Mouse (Mus musculus) kidney, postnatal 0 days (tissue): ENCODE results near the gene Stk10. TPM values are rescaled to one million over a fixed set of nuclear protein-coding genes. Genes with fewer than 3 reads are reported as not detected.
"Not testable (repeated sequence)": the region's sequence is repeated elsewhere in the genome, so short reads cannot be mapped to it uniquely, and the experiment has no call there.

Source experiments
- ATAC-seq: fragments of 200-750 bp; cut with Nextera tagmentation; replicated peaks from 2 replicates; pipeline ENCODE4 v1.8.0; 2017; ENCODE audit warnings: low read depth, moderate number of reproducible peaks, moderate TSS enrichment, moderate library complexity; ENCODE audit not compliant: low FRiP score
- DNase-seq: peaks from one replicate; pipeline ENCODE4 v3.0.0-alpha.2; 2016; ENCODE audit warnings: low spot score
- H3K27ac ChIP-seq: fragments of 300-500 bp; sonication (generic); 2 replicates; pipeline ENCODE4 v1.5.1; 2014; ENCODE audit warnings: mild to moderate bottlenecking
- H3K27me3 ChIP-seq: fragments of 300-500 bp; sonication (generic); 2 replicates; pipeline ENCODE4 v1.6.1; 2014; ENCODE audit warnings: low read length, mixed read lengths; ENCODE audit not compliant: insufficient read depth
- H3K36me3 ChIP-seq: fragments of 300-500 bp; sonication (generic); 2 replicates; pipeline ENCODE4 v1.6.1; 2014; ENCODE audit warnings: low read length, mixed read lengths; ENCODE audit not compliant: insufficient read depth
- H3K4me1 ChIP-seq: fragments of 300-500 bp; sonication (generic); replicated peaks from 2 replicates; pipeline ENCODE4 v1.6.1; 2014; ENCODE audit warnings: antibody characterized with exemption, low read length, mixed read lengths; ENCODE audit not compliant: insufficient read depth
- H3K4me2 ChIP-seq: fragments of 300-500 bp; sonication (generic); 2 replicates; pipeline ENCODE4 v1.6.1; 2014; ENCODE audit warnings: mild to moderate bottlenecking, low read length, moderate library complexity, mixed read lengths
- H3K4me3 ChIP-seq: fragments of 300-500 bp; sonication (generic); replicated peaks from 2 replicates; pipeline ENCODE4 v1.5.1; 2014; ENCODE audit warnings: low read depth, low read length
- H3K9ac ChIP-seq: fragments of 300-500 bp; sonication (generic); 2 replicates; pipeline ENCODE4 v1.6.1; 2014; ENCODE audit warnings: low read depth, low read length
- H3K9me3 ChIP-seq: fragments of 300-500 bp; sonication (generic); replicated peaks from 2 replicates; pipeline ENCODE4 v1.6.1; 2016; ENCODE audit warnings: low read length, inconsistent platforms, mixed read lengths
- CTCF ChIP-seq: IDR thresholded peaks from 2 replicates; pipeline ENCODE4 v1.5.1; 2016; ENCODE audit warnings: antibody characterized with exemption, low read depth, mild to moderate bottlenecking, moderate library complexity
- WGBS: fragments of 180-500 bp; shearing (Covaris S2); extraction: QIAGEN DNeasy Blood & Tissue Kit; methylation state at CpG from one replicate; pipeline ENCODE4 v1.1.7; 2014; 5-methylcytosine and 5-hydroxymethylcytosine counted together
- polyA plus RNA-seq: library from polyadenylated mRNA; unstranded; fragments of >200 nt; fragmentation: Nextera tagmentation; extraction: Ambion mirVana; gene quantifications from 2 replicates; pipeline ENCODE4 v1.2.1, GENCODE M21; 2015

Gene Stk10
- polyA plus RNA-seq, 1 experiment from 2014 or later = 2.4 TPM

DNA sequence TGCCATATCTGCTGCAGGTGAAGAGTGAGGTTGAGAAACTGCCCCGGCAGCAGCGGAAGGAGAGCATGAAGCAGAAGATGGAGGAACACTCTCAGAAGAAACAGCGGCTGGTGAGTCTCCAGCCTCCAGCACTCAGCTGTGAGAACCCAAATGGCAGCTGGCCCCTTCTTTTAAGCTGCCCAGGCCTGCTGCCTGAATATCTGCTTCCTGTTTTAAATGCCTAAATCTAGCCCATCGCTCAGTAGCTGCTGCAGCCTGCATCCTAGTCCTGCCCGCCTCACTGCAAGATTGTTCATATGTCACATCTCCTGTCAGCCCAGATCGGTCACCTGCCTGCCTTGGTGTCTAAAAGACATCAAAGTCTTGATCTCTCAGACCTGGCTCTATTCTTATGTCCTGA lies 77.5 kb downstream of the Stk10 start:
- Histone ChIP-seq H3K4me3 (no peak overlapping the region), H3K4me2 (no peak overlapping the region), H3K9ac (no peak overlapping the region), H3K27me3 (no peaks in the 10 kb centered on the region), H3K27ac (no peak overlapping the region), H3K36me3 (no peaks in the 10 kb centered on the region), H3K9me3 (no peaks in the 10 kb centered on the region), H3K4me1 (no peaks in the 10 kb centered on the region)
- no peak for TF ChIP-seq CTCF
- no peak for DNase-seq
- 90% methylated on average over 6 of the region's 6 CpGs for WGBS
- no peak for ATAC-seq

DNA sequence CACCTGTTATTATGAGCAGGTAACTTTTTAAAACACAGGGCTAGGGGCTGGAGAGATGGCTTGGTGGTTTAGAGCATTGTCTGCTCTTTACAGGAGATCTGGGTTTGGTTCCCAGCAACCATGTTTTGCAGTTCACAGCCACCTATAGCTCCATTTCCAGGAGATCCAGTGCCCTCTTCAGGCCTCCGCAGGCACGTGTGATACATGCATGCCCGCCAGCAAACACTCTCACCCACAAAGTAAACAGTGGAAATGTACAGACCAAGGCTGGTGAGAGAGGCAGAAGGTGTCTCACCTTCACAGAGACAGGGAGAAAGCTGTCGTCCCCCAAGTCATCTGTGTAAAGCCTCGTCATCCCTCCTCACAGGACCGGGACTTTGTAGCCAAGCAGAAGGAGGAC lies 79.2 kb downstream of the Stk10 start:
- H3K9me3 ChIP-seq = no peaks in the 10 kb centered on the region
- 76% methylated on average over 6 of the region's 6 CpGs for WGBS
- TF ChIP-seq CTCF = peak; percentile 5; the same call in 1 of the 2 replicates
- H3K27ac ChIP-seq = no peak overlapping the region
- no peaks in the 10 kb centered on the region for H3K27me3 ChIP-seq
- no peaks in the 10 kb centered on the region for H3K36me3 ChIP-seq
- H3K4me3 ChIP-seq = no peak overlapping the region
- H3K4me1 ChIP-seq = no peaks in the 10 kb centered on the region
- H3K9ac ChIP-seq = no peak overlapping the region
- ATAC-seq (no peak), DNase-seq (no peak)
- H3K4me2 ChIP-seq = no peak overlapping the region

DNA sequence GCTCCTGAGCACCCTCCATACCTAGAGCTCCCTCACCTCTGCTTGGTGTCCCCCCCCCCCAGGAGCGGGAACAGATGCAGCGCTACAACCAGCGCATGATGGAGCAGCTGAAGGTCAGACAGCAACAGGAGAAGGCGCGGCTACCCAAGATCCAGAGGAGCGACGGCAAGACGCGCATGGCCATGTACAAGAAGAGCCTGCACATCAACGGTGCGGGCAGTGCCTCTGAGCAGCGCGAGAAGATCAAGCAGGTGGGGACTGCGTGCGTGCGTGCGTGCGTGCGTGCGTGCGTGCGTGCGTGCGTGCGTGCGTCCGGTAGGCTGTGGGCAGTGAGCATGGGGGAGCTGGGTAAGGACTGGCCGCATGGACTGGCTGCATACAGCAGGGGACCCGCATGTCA lies 81.4 kb downstream of the Stk10 start:
- TF ChIP-seq CTCF = no peak
- no peak overlapping the region for H3K27ac ChIP-seq
- no peak overlapping the region for H3K4me2 ChIP-seq
- H3K27me3 ChIP-seq = no peaks in the 10 kb centered on the region
- 90% methylated on average over 29 of the region's 29 CpGs for WGBS
- no peak overlapping the region for H3K4me3 ChIP-seq
- H3K36me3 ChIP-seq = no peaks in the 10 kb centered on the region
- H3K9me3 ChIP-seq = no peaks in the 10 kb centered on the region
- DNase-seq (no peak), ATAC-seq (no peak)
- H3K9ac ChIP-seq = no peak overlapping the region
- H3K4me1 ChIP-seq = peaks cover 5% of the 10 kb centered on the region; the same call in 1 of the 2 replicates

DNA sequence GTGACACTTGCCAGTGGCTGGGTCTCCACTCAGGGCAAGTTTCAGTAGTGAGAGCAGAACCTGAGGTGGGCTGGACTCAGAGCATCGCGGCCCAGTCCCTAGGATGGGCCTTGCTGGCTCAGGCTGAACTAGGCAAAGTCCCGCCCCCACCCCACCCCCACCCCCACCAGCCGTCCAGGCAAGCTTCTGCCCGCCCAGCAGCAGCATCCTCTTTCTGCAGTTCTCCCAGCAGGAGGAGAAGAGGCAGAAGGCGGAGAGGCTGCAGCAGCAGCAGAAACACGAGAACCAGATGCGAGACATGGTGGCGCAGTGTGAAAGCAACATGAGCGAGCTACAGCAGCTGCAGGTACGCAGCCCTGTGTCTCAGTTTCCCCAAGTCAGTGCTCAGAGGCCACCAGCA lies 82.5 kb downstream of the Stk10 start:
- H3K9ac ChIP-seq = no peak overlapping the region
- H3K36me3 ChIP-seq = no peaks in the 10 kb centered on the region
- ATAC-seq (no peak), DNase-seq (no peak)
- TF ChIP-seq CTCF = no peak
- no peak overlapping the region for H3K4me3 ChIP-seq
- WGBS = 27% methylated on average over 11 of the region's 11 CpGs
- no peaks in the 10 kb centered on the region for H3K27me3 ChIP-seq
- H3K9me3 ChIP-seq = no peaks in the 10 kb centered on the region
- peaks cover 5% of the 10 kb centered on the region; the same call in 1 of the 2 replicates for H3K4me1 ChIP-seq
- H3K4me2 ChIP-seq = no peak overlapping the region
- H3K27ac ChIP-seq = no peak overlapping the region

DNA sequence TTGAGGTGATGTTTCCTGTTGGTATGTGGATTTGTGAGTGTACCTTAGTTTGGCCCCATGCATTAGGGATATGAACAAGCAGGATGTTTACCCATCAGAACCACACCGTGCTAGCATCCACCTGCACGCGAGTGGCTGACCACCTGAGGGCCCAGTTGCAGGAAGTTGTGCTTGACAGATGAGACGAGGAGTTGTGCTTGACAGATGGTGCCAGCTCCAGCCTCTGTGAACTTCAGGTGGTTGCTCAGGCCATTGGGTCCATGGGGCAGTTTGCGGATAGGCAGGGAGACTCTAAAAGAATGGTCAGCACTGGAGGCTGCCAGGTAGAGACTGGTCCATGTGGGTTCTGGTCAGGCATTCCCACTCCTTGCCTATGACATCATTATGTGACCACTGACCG lies 83.0 kb downstream of the Stk10 start:
- Histone ChIP-seq H3K27me3 (no peaks in the 10 kb centered on the region), H3K9ac (no peak overlapping the region), H3K4me2 (no peak overlapping the region), H3K4me3 (no peak overlapping the region), H3K4me1 (peaks cover 5% of the 10 kb centered on the region; the same call in 1 of the 2 replicates), H3K27ac (no peak overlapping the region), H3K9me3 (no peaks in the 10 kb centered on the region), H3K36me3 (no peaks in the 10 kb centered on the region)
- ATAC-seq (no peak), DNase-seq (no peak)
- 68% methylated on average over 6 of the region's 6 CpGs for WGBS
- no peak for TF ChIP-seq CTCF

DNA sequence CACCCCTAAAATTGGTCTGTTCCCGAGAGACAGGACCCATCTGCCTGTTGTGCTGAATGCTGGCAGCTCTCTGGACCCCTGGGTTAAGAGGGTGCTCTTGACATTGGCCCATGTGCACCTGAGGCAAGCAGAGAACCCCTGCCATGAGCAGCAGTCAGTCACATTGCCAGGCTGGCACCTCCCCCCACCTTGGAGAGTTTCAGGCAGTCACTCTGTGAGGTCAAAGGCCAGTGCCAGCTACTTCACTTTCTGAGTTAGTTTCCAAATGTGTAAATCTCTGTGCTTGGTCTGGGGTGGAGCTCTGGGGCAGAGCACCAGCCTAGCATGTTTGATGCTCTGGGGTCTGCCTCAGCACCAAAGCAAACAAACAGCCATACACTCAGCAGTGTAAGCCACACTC lies 84.9 kb downstream of the Stk10 start:
- DNase-seq (no peak), ATAC-seq (no peak)
- no peak overlapping the region for H3K27ac ChIP-seq
- no peak overlapping the region for H3K9ac ChIP-seq
- TF ChIP-seq CTCF = no peak
- no peak overlapping the region for H3K4me3 ChIP-seq
- H3K4me1 ChIP-seq = peaks cover 5% of the 10 kb centered on the region; the same call in 1 of the 2 replicates
- H3K36me3 ChIP-seq = no peaks in the 10 kb centered on the region
- H3K4me2 ChIP-seq = no peak overlapping the region
- H3K9me3 ChIP-seq = no peaks in the 10 kb centered on the region
- 95% methylated on average over 1 of the region's 1 CpGs for WGBS
- no peaks in the 10 kb centered on the region for H3K27me3 ChIP-seq

DNA sequence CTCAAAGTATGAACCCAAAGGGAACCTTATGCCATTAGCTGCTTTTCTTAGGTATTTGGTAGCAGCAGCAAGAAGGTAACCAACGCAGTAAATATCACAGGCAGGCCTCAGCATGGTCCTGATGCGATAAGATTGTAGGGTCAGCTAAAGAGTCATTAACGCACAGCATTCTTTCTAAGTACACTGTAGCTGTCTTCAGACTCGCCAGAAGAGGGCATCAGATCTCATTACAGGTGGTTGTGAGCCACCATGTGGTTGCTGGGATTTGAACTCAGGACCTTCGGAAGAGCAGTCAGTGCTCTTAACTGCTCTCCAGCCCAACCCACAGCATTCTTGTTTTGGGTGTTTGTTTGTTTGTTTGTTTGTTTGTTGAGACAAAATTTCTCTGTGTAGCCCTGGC lies 85.5 kb downstream of the Stk10 start:
- not testable (repeated sequence) for DNase-seq, H3K4me2 ChIP-seq, H3K9ac ChIP-seq, H3K36me3 ChIP-seq, H3K27me3 ChIP-seq, ATAC-seq, H3K9me3 ChIP-seq, H3K4me1 ChIP-seq, H3K27ac ChIP-seq, H3K4me3 ChIP-seq
- 88% methylated on average over 5 of the region's 5 CpGs for WGBS
- TF ChIP-seq CTCF = peak; percentile 37
